ENCODE assay signal across 8 mouse cellular contexts in the genomic region with DNA sequence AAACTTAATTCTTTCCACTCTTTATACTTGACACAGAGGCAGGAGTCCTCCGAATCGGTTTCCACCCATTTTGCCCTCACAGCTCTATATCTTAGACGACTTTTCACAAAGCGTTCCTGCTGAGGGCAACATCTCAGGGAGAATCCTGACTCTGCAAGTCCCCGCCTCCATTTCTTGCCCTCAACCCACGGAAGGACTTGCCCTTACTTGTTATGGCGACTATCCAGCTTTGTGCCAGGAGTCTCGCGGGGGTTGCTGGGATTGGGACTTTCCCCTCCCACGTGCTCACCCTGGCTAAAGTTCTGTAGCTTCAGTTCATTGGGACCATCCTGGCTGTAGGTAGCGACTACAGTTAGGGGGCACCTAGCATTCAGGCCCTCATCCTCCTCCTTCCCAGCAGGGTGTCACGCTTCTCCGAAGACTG. TPM values are rescaled to one million over a fixed set of nuclear protein-coding genes. Genes with fewer than 3 reads are reported as not detected.
DNase-seq lines count a peak whose midpoint lies in the region; ATAC-seq and TF ChIP-seq lines count a peak whose summit lies in the region.

A gene (minus strand): TSS at position 165 of the 424 bp plus-strand sequence.
A gene (plus strand): TSS at position 269 of the 424 bp plus-strand sequence.

- no peaks in the 10 kb centered on the region for H3K27me3 ChIP-seq in megakaryocyte, embryonic 14.5 days (replicated peaks)

- peaks cover 9% of the 10 kb centered on the region; the same call in 1 of the 2 replicates for H3K4me1 ChIP-seq in cortical plate, adult 2 months (ENCODE audit: control insufficient read depth, insufficient read depth, low read length)
- H3K4me1 ChIP-seq in megakaryocyte, embryonic 14.5 days: peaks cover 68% of the 10 kb centered on the region

- peak within 1 kb of the TSS; percentile 73 for H3K27ac ChIP-seq in cortical plate, adult 2 months (ENCODE audit: insufficient read depth, low read length)

- TF ChIP-seq POLR2A in cortical plate, adult 2 months (IDR thresholded peaks at IDR 0.05; ENCODE audit: extremely low read depth, insufficient read depth, low read length): peak; percentile 59; the same call in 1 of the 2 replicates

- TF ChIP-seq CTCF in cortical plate, adult 2 months (IDR thresholded peaks at IDR 0.05; ENCODE audit: extremely low read depth, insufficient read depth, low read length): no peak

- no peaks in the 10 kb centered on the region for H3K9me3 ChIP-seq in megakaryocyte, embryonic 14.5 days

- peak; percentile 89 for DNase-seq in gastrocnemius, adult 8-10 months (ENCODE audit: low spot score in 2 of 2)
- DNase-seq in hindlimb bud, embryonic 11.5 days (ENCODE audit: extremely low spot score, low read depth, low spot score): peak; percentile 90
- peak; percentile 77 to 91 for DNase-seq in left cerebral cortex, adult 8-10 months (ENCODE audit: low spot score in 2 of 2)
- DNase-seq in right cerebral cortex, postnatal 10 days (ENCODE audit: low spot score in 2 of 2): peak; percentile 93 to 95
- peak; percentile 77 for DNase-seq in urinary bladder, postnatal 25 days (ENCODE audit: low spot score)

- peak within 1 kb of the TSS; percentile 62 for H3K4me3 ChIP-seq in cortical plate, adult 2 months (ENCODE audit: insufficient read depth, low read length)
- H3K4me3 ChIP-seq in megakaryocyte, embryonic 14.5 days (replicated peaks): peak within 1 kb of the TSS; percentile 100

- peaks cover 49% of the 10 kb centered on the region for H3K36me3 ChIP-seq in megakaryocyte, embryonic 14.5 days (replicated peaks; ENCODE audit: low read length)

- peak; percentile 62 for ATAC-seq in activated CD4-positive, CD25-positive, alpha-beta regulatory T cell, adult 4 months

RNA-seq across cellular contexts. Expression of the first gene that starts in this region (rescaled TPM):
- polyA plus RNA-seq in activated CD4-positive, CD25-positive, alpha-beta regulatory T cell, adult 4 months (2017; shearing (Covaris generic)): 10 to 100 TPM; 25.6 to 27.6 TPM
- polyA plus RNA-seq in cortical plate, adult 2 months (2012; rRNA removed): 13.6 and 14.3 TPM in 2 replicates
- total RNA-seq in gastrocnemius, adult 8-10 months (2022): 1 to 10 TPM; 3.3 to 4.4 (median 3.7) TPM
- 10 to 100 TPM; 10.1 to 13.8 (median 11.3) TPM for total RNA-seq in left cerebral cortex, adult 8-10 months (2022)
- polyA plus RNA-seq in megakaryocyte, embryonic 14.5 days (2012; ENCODE audit: insufficient read depth, low replicate concordance): 19.7 and 50.2 TPM in 2 replicates

RNA-seq across cellular contexts. Expression of the second gene that starts in this region (rescaled TPM):
- polyA plus RNA-seq in activated CD4-positive, CD25-positive, alpha-beta regulatory T cell, adult 4 months (2017; shearing (Covaris generic)): 100 to 1,000 TPM; 231 to 302 TPM
- 33.9 and 35.1 TPM in 2 replicates for polyA plus RNA-seq in cortical plate, adult 2 months (2012; rRNA removed)
- 10 to 100 TPM; 12.6 to 17.2 (median 13.8) TPM for total RNA-seq in gastrocnemius, adult 8-10 months (2022)
- total RNA-seq in left cerebral cortex, adult 8-10 months (2022): 10 to 100 TPM; 26.6 to 32.6 (median 28.2) TPM
- polyA plus RNA-seq in megakaryocyte, embryonic 14.5 days (2012; ENCODE audit: insufficient read depth, low replicate concordance): 53.2 and 68.6 TPM in 2 replicates

Comparison
In these comparisons a context has a peak if more than half of its experiments do, and no peak if none do; other contexts are left out.
1. Peak in every context shown above with its lines: DNase-seq, ATAC-seq, H3K4me3 ChIP-seq and H3K27ac ChIP-seq.